Mouse (Mus musculus): ENCODE results near the gene D6Wsu163e.

DNA sequence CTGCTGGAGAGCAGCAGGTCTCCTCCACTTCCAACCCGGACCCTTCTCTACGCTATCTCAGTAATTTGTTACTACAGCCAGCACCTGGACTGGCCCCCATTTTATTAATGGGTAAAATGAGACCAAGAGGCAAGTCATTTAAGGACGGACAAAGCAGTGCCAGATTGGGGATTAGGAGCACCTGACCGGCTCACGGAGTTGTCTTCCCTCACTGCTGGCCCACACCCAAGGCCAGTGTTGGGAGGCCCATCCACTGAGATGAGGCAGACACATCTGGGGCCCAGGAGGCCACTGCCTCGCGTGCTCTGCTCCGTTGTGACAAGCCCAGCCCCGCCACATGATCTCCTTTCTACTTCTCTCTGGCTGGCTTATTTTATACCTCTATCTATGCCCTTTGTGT lies 23.7 kb downstream of the D6Wsu163e start:
- no peak for TF ChIP-seq CTCF (IDR thresholded peaks at IDR 0.05; ENCODE audit: control insufficient read depth, insufficient read depth, insufficient read length)
- TF ChIP-seq MAX (IDR thresholded peaks at IDR 0.05), result no peak

All from C2C12 (cell line).